Mouse (Mus musculus): ENCODE results near the gene Adsl.

GRCm38 (mm10) chr15:81011523-81011922 is 63.2 kb downstream of the Adsl start:
- TF ChIP-seq CTCF (IDR thresholded peaks at IDR 0.05; ENCODE audit: control insufficient read depth, insufficient read depth, insufficient replicate concordance, low read depth, low read length) = no peak
- TF ChIP-seq POLR2A (IDR thresholded peaks at IDR 0.05; ENCODE audit: control insufficient read depth, low read depth, low read length) = no peak
